Mouse (Mus musculus): ENCODE data around the gene Bex4.
A peak's percentile ranks its signal among the peaks of the same experiment; 100 is the strongest.

DNA sequence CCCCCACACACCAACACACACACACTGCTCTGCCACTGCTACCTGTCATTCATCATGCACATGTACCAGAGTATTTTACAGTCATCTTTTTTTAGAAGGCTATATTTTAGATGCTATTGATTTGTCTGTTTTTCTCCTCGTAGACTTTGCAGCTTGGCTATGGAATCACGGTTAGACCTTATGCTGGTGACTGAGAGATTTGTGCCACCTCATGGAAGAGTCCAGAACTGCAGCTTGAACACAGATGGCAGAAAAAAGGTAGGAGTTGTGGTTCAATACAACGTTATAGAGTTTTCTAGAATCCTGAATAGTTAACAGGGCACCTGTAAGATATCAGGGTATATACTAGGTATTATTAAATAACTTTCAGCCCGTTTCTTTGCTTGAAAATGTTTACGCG is 30.9 kb upstream of the Bex4 start:
- TF ChIP-seq POLR2A (IDR thresholded peaks at IDR 0.05; ENCODE audit: borderline replicate concordance, extremely low read depth, insufficient read depth, insufficient read length, poor library complexity, severe bottlenecking), result no peak
- peak; percentile 66; the same call in 1 of the 2 replicates for TF ChIP-seq CTCF (IDR thresholded peaks at IDR 0.05; ENCODE audit: borderline replicate concordance, extremely low read depth, insufficient read depth, insufficient read length)
